Mouse (Mus musculus) erythroblast, embryonic 14.5 days (primary cell): ENCODE data around the gene BC049730.

Experiments used
- GATA1 ChIP-seq: IDR thresholded peaks from 2 replicates; pipeline ENCODE4 v1.6.1; 2012; ENCODE audit warnings: low read length, inconsistent platforms, mixed read lengths
- TAL1 ChIP-seq: IDR thresholded peaks from 3 replicates; pipeline ENCODE4 v1.6.1; 2012; ENCODE audit warnings: low read length, inconsistent platforms, mixed read lengths

DNA sequence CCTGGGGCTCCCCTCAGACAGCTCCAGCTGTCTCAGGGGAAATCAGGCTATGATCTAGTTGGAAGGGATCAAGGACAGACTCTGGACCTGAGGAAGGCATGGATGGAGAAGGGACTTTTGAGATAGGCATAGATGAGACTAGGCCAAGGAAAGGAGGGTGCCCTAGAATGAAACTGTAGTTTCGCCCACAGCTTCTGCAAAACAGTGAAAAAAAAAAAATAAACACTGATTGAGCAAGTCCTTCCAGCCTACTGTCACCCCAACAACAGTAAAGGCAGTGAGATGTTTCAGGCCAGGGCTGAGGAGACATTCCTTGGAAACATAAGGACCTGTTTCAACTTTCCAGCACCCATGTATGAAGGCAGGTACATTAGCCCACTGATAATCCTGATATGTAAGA lies 49.5 kb downstream of the BC049730 start:
- TF ChIP-seq GATA1 = no peak
- no peak for TF ChIP-seq TAL1
